Mouse (Mus musculus): ENCODE data around the gene Cks1b.

Cks1b gene

DNA sequence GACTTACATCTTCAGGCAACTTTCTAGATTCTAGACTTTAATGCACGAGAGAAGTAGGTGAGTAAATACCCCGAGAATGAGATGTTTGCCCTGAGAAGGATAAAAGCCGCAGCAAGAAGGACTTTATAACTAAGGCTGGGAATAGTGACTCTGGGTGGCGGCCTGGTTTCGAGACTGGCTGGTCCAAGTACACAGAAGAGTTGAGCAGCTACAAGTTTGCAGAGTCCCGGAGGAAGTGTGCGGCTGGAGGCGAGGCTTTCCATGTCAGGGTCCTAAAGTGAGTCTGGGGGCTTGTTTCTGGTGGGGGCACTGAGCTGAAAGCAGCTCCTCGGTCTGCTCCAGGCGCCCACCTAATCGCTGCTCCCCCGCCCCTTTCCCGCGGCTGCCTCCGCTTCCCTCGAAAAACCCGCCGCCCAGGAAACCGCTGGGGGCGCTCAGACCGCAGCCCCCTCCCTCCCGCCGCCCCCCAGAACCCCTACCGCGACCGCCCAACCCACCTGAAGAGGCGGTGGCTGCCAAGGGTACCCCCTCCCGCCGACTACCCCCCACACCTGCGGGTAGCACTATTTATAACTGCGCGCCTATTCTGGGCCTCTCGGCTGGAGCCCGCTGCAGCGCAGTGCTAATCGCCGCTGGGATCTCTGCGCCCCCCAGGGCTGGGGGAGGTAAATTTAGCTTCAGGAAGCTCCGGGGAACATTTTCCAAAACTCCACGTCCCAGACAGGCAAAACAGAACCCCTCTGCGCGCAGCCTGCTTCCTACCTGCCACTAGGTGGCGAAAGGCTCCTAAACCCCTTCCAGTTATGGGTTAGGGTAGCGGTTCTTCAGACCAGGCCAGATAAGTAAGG is 22.2 kb downstream of the Cks1b start:
- DNase-seq (ENCODE audit: low spot score), result no peak

GRCm38 (mm10) chr3:89395419-89395805 is 22.8 kb downstream of the Cks1b start:
- no peak for DNase-seq (ENCODE audit: low spot score)

DNA sequence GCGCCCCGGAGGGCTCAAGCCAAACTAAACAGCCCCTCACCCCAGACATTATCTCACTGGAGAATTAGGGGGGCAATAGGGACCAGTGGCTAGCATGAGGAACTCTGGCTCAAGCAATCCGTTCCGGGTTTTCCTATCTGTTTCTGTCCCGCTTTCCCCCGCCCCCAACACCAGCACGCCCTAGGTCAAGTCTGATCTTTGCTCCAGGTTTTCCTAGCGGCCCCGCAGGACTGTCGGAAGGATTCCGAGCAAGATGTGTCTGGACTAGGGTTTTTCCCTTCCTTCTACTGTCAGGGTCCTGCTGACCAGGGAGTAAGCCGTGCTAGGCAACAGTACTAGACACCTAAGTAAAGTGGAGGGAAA is 23.3 kb downstream of the Cks1b start:
- DNase-seq (ENCODE audit: low spot score), result no peak

DNA sequence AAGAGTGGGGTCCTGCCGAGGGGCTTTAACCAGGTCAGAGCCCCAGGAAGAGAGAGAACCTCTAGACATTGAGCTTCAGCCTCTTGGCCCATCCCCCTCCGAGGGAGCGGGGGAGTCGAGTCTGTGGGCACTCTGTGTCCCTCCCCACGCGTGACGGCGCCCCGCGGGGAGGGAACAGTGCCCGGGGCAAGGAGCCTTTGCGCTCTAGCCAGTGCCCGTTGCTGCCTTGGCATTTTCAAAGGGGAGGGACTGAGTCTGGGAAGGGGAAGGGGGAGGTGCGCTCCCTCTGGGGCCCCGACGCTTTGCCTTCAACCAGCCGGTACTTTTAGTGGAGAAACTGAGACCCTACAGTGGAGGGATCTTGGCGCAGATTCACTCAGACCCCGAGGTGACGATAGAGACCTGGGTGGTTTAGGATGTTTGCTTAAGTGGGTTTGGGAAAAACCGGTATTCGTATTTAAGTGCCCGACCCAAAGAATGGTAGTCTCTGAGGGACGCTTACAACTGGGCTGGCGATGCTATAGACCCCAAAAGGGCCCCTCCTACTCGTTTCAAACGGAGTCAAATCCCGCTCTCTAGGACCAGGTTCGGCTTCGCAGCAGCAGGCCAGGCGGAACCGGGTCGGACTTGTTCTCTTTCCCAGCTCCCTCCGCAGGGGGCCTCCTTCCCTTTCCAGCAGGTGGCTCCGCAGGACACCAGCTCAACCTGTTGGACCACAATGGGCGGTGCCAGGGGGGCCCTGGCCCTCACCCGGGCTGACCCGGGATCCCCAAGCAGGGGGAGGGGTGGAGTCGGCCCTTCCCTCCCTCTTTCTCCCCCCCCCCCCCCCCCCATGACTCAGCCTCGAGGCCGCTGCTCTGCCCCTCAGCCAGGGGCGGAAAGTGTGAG is 23.9 kb downstream of the Cks1b start, which contains the start of gene Zbtb7b:
Zbtb7b (minus strand) TSS at position 771 of the 888 bp plus-strand sequence.
- DNase-seq (ENCODE audit: low spot score), result no peak

DNA sequence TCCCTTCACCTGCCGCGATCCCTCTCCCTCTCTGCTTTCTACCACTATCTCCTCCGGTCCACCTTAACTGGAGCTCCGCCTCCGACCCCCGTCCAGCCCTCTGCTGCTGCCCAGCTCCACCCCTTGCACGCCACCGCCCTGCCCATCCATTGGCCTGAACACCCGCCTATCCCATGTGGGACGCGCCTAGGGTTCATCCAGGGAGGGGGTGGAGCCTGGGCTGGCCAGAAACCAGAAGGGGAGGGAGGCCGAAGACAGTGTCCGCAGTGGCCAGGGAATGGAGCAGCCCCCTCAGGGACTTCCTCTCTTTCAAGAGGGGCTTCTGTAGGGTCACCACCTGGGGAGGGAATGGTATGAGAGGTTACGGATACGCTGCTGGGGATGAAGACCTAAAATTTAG is 24.6 kb downstream of the Cks1b start:
- DNase-seq (ENCODE audit: low spot score), result peak; percentile 81

DNA sequence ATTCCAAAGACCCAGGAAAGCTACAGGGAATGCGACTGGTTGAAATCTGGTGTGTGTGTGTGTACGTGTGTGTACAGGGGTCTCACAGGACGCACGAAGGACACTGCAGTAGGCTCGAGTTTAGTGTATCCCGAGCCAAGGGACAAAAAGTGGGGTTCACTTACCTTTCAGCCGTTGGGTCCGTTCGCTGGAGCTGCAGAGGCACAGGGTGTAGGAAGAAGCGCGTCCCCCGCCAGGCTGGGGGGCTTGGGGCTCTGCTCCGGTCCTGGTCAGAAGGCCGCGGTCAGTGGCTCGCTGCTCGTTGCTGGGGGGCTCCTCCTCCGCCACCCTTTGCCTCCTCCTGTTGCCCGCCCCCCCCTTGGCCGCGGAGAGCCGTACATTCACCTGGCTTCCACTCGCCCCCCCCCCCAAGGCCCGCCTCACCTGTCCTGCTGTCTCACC is 25.3 kb downstream of the Cks1b start:
- no peak for DNase-seq (ENCODE audit: low spot score)

DNA sequence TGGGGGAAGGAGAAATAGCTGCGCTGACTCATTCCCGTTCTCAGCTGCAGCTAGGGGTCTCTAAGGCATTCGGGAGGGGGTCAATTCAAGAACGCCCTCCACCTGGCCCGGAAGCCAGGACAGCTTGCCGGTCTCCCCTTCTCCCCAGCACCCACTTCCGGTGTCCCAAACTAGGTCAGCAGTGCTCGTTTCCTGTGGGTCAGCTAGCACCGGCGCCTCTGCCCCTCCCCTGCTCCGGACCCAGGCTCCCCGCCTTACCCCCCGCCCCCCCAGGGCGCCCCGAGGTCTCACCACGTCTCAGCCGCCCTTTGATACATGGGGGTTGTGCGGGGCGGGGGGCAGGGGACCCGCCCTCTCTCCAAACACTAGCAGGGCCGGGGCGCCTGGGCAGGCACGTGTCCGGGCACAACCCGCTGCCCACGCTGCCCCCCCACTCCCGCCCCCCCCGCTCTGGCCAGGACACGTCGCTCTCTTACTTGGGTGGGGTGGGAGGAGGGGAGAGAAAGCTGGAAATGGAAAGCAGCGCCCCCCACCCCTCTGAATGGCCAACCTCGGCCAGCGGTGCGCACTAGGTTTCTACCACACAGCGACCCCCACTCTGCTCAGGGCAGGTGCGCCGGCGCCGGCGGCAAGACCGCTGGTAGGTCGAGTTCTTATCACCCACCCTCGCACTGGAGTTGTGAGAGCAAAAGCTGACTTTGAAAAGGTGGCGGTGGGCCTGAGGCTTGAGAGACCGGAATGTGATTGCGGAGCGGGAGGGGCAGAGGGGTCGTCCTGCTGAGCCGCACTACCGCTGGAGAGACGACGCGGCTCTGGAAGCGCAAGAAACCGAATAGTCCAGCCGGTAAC is 26.3 kb downstream of the Cks1b start:
- DNase-seq (ENCODE audit: low spot score), result no peak

- DNase-seq (ENCODE audit: low spot score), result no peak
These were observed 27.2 kb downstream of the Cks1b start for GRCm38 (mm10) chr3:89390699-89391662.

GRCm38 (mm10) chr3:89390111-89390515 is 28.1 kb downstream of the Cks1b start:
- no peak for DNase-seq (ENCODE audit: low spot score)

- DNase-seq (ENCODE audit: low spot score), result no peak
These were observed 29.1 kb downstream of the Cks1b start for GRCm38 (mm10) chr3:89388901-89389740.

DNA sequence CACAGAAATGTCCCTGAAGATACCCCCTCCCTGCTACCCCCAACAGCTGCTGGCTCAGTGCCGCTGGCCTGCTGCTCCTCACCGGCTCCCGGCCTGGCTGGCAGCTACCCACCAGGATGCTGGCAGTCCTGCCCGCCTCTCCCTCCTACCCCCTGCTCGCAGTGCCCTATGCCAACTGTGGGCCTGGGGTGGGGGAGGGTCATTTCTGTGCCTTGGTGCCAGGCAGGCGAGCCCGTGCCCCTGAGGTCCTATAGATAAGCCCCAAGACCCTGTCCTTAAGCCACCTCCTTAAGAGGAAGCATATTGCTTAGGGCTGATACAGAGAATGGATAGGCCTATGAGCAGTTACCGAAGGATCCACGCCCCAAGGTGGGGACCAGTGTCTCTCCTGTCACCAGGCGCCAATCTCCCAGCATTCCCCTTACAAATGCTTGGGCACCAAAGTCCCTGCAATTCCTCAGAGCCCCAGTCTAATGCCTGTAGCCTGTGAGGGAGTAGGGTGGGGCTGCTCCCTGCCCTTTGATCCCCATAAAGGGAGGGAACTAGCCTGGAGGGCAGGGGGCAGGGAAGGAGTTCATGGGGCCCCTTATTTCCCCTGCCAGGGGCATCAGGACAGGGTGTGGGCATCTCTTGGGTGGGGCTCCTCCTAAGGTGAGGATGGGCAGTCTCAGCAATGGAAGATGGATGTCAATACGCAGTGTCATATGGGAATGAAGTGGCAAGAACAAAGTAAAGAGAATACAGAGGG is 29.9 kb downstream of the Cks1b start:
- no peak for DNase-seq (ENCODE audit: low spot score)

DNA sequence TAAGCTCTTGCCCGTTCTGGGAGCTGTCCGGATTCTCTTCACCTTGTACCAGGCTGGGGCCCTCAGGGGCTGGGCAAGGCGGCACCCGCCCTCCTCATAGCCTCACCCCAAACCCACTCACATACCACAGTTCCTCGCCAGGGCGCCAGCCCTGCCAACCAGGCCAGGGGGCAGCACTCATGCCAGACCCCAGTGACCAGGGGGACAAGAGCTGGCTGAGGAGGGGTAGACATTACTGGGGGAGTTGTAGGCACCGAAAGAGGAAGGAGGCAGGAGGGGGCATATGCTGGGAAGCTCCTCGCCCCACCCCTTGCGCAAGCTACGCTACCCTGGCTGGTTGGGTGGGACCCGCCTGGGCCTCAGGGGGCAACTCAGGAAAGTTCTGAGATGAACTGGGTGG is 30.6 kb downstream of the Cks1b start:
- no peak for DNase-seq (ENCODE audit: low spot score)

GRCm38 (mm10) chr3:89386438-89387420 is 31.5 kb downstream of the Cks1b start:
- no peak for DNase-seq (ENCODE audit: low spot score)

GRCm38 (mm10) chr3:89385451-89385850 is 32.7 kb downstream of the Cks1b start:
- DNase-seq (ENCODE audit: low spot score), result no peak

GRCm38 (mm10) chr3:89384331-89385076 is 33.7 kb downstream of the Cks1b start:
- no peak for DNase-seq (ENCODE audit: low spot score)

DNA sequence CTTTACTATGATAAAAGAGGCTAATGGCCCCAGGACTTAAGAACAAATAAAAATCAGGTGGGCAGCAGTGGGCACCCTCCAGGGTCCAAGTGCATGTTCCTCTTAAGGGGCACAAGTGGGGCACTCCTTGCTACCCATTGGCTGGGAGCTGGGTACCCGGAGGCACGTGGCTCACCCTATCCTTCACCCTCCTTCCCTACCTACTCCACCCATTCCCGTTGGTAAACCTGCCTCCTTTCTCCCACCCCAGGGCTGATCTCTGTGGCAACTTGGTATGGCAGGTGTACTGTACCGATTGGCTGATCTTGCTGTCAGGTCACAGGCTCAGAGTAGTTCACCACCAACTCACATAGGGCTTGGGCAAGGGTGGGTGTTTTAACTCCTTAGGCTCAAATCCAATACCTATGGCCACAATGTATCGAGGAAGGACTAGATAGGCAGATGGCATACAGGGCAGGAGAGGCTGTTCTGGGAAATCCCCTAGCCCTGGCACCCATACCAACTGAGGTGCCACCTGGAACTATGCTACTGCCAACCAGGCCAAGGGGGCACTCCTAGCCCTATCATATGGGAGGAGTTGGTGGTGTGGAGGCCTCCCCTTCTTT is 34.4 kb downstream of the Cks1b start:
- no peak for DNase-seq (ENCODE audit: low spot score)

DNA sequence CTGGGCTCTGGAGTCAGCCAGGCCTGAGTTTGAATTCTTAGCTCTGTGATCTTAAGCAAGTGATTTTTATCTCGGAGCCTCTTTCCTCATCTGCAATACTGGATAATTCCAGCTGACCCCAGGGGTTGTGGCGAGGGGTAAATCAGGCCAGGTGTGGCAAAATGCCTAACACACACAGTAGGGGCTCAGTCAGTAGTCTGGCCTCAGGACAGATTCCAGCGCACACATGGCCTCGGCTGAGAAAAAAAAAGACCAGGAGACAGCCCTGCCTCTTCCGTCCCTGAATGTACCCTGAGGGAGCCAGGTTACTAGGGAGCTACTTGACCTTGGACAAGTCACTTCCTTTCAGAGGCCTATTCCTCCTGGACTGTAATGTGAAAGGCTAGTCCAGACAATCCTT is 35.2 kb downstream of the Cks1b start:
- DNase-seq (ENCODE audit: low spot score), result no peak

Measured in layer of hippocampus, adult 9-10 months (tissue).